Mouse (Mus musculus) ovary, postnatal 36 days (tissue): ENCODE data around the gene Arl13b.

ENCODE experiments used
- DNase-seq: peaks from one replicate; pipeline ENCODE4 v3.0.0; 2022; ENCODE audit warnings: low spot score, mixed read lengths

Gene Arl13b

GRCm38 (mm10) chr16:62814491-62814890, 32.3 kb downstream of the Arl13b start, which contains the start of gene Stx19:
TSS of gene Stx19 (plus strand) at chr16:62814676.
- DNase-seq = no peak

GRCm38 (mm10) chr16:62813790-62814189, 33.0 kb downstream of the Arl13b start:
- DNase-seq = no peak

- no peak for DNase-seq
Measured at GRCm38 (mm10) chr16:62810855-62811254, 36.0 kb downstream of the Arl13b start.

- no peak for DNase-seq
Measured at GRCm38 (mm10) chr16:62807249-62807979, 39.4 kb downstream of the Arl13b start.

GRCm38 (mm10) chr16:62804621-62805020, 42.2 kb downstream of the Arl13b start:
- DNase-seq = no peak

GRCm38 (mm10) chr16:62799839-62800238, 47.0 kb downstream of the Arl13b start:
- no peak for DNase-seq

GRCm38 (mm10) chr16:62799426-62799825, 47.4 kb downstream of the Arl13b start:
- DNase-seq = no peak

GRCm38 (mm10) chr16:62798808-62799207, 48.0 kb downstream of the Arl13b start:
- DNase-seq = no peak

- no peak for DNase-seq
Measured at GRCm38 (mm10) chr16:62796608-62797007, 50.2 kb downstream of the Arl13b start.

GRCm38 (mm10) chr16:62786621-62787331, 60.1 kb downstream of the Arl13b start, which contains the start of gene Nsun3:
TSS of gene Nsun3 (minus strand) at chr16:62786818.
- peak; percentile 84 for DNase-seq

GRCm38 (mm10) chr16:62782229-62782628, 64.6 kb downstream of the Arl13b start:
- DNase-seq = no peak

- DNase-seq = no peak
Measured at GRCm38 (mm10) chr16:62778282-62778681, 68.6 kb downstream of the Arl13b start.

GRCm38 (mm10) chr16:62776034-62776433, 70.8 kb downstream of the Arl13b start:
- no peak for DNase-seq

- no peak for DNase-seq
Measured at GRCm38 (mm10) chr16:62773462-62773861, 73.4 kb downstream of the Arl13b start.

GRCm38 (mm10) chr16:62758340-62758739, 88.5 kb downstream of the Arl13b start:
- no peak for DNase-seq

- no peak for DNase-seq
Measured at GRCm38 (mm10) chr16:62755307-62755706, 91.5 kb downstream of the Arl13b start.

- DNase-seq = no peak
Measured at GRCm38 (mm10) chr16:62753597-62753996, 93.2 kb downstream of the Arl13b start.

GRCm38 (mm10) chr16:62753079-62753478, 93.8 kb downstream of the Arl13b start:
- DNase-seq = no peak

- DNase-seq = no peak
Measured at GRCm38 (mm10) chr16:62745875-62746274, 101.0 kb downstream of the Arl13b start.
